Mouse (Mus musculus): ENCODE measurements around the gene Dmbt1. TPM values are rescaled to one million over a fixed set of nuclear protein-coding genes. Genes with fewer than 3 reads are reported as not detected.

Gene Dmbt1
- polyA plus RNA-seq, 1 experiment = not detected

- no peak overlapping the region for H3K4me3 ChIP-seq (ENCODE audit: low read depth, low read length)
- no peak overlapping the region for H3K27ac ChIP-seq (ENCODE audit: insufficient read depth, low read length)
- no peaks in the 10 kb centered on the region for H3K9me3 ChIP-seq (replicated peaks; ENCODE audit: control insufficient read depth, insufficient read depth, low read length, poor library complexity, severe bottlenecking)
- H3K36me3 ChIP-seq (ENCODE audit: control insufficient read depth, insufficient read depth, low read length, poor library complexity, severe bottlenecking) = no peaks in the 10 kb centered on the region
- no peaks in the 10 kb centered on the region for H3K4me1 ChIP-seq (ENCODE audit: control insufficient read depth, insufficient read depth, low read length)
- no peak overlapping the region for H3K9ac ChIP-seq (ENCODE audit: low read depth, poor library complexity, severe bottlenecking)
- no peak for TF ChIP-seq CTCF (IDR thresholded peaks at IDR 0.05; ENCODE audit: low read depth, low read length)
- no peak for TF ChIP-seq EP300 (IDR thresholded peaks at IDR 0.05; ENCODE audit: insufficient read depth, low read depth, low read length)
- no peak for TF ChIP-seq POLR2A (IDR thresholded peaks at IDR 0.05; ENCODE audit: insufficient read depth, low read length)
- no peaks in the 10 kb centered on the region for H3K27me3 ChIP-seq (ENCODE audit: control insufficient read depth, insufficient read depth, low read length, poor library complexity, severe bottlenecking)
Measured at GRCm38 (mm10) chr7:131130021-131130420, 98.2 kb downstream of the Dmbt1 start.

- Histone ChIP-seq H3K27me3 (ENCODE audit: control insufficient read depth, insufficient read depth, low read length, poor library complexity, severe bottlenecking) (no peaks in the 10 kb centered on the region), H3K9ac (ENCODE audit: low read depth, poor library complexity, severe bottlenecking) (no peak overlapping the region), H3K36me3 (ENCODE audit: control insufficient read depth, insufficient read depth, low read length, poor library complexity, severe bottlenecking) (no peaks in the 10 kb centered on the region), H3K4me3 (ENCODE audit: low read depth, low read length) (no peak overlapping the region), H3K9me3 (replicated peaks; ENCODE audit: control insufficient read depth, insufficient read depth, low read length, poor library complexity, severe bottlenecking) (no peaks in the 10 kb centered on the region), H3K27ac (ENCODE audit: insufficient read depth, low read length) (no peak overlapping the region), H3K4me1 (ENCODE audit: control insufficient read depth, insufficient read depth, low read length) (no peaks in the 10 kb centered on the region)
- no peak for TF ChIP-seq POLR2A (IDR thresholded peaks at IDR 0.05; ENCODE audit: insufficient read depth, low read length)
- no peak for TF ChIP-seq EP300 (IDR thresholded peaks at IDR 0.05; ENCODE audit: insufficient read depth, low read depth, low read length)
- TF ChIP-seq CTCF (IDR thresholded peaks at IDR 0.05; ENCODE audit: low read depth, low read length) = no peak
Measured at GRCm38 (mm10) chr7:131133181-131133580, 101.3 kb downstream of the Dmbt1 start.

- Histone ChIP-seq H3K36me3 (ENCODE audit: control insufficient read depth, insufficient read depth, low read length, poor library complexity, severe bottlenecking) (no peaks in the 10 kb centered on the region), H3K27ac (ENCODE audit: insufficient read depth, low read length) (no peak within 1 kb of the TSS), H3K4me1 (ENCODE audit: control insufficient read depth, insufficient read depth, low read length) (no peaks in the 10 kb centered on the region), H3K4me3 (ENCODE audit: low read depth, low read length) (no peak within 1 kb of the TSS), H3K9me3 (replicated peaks; ENCODE audit: control insufficient read depth, insufficient read depth, low read length, poor library complexity, severe bottlenecking) (no peaks in the 10 kb centered on the region), H3K27me3 (ENCODE audit: control insufficient read depth, insufficient read depth, low read length, poor library complexity, severe bottlenecking) (no peaks in the 10 kb centered on the region), H3K9ac (ENCODE audit: low read depth, poor library complexity, severe bottlenecking) (no peak within 1 kb of the TSS)
- TF ChIP-seq EP300 (IDR thresholded peaks at IDR 0.05; ENCODE audit: insufficient read depth, low read depth, low read length) = no peak
- TF ChIP-seq CTCF (IDR thresholded peaks at IDR 0.05; ENCODE audit: low read depth, low read length) = no peak
- TF ChIP-seq POLR2A (IDR thresholded peaks at IDR 0.05; ENCODE audit: insufficient read depth, low read length) = no peak
Measured at GRCm38 (mm10) chr7:131146214-131146613, 114.4 kb downstream of the Dmbt1 start, which contains the start of gene 4933402N03Rik. Gene 4933402N03Rik (minus strand): TSS chr7:131146314.

- Histone ChIP-seq H3K4me3 (ENCODE audit: low read depth, low read length) (no peak overlapping the region), H3K9me3 (replicated peaks; ENCODE audit: control insufficient read depth, insufficient read depth, low read length, poor library complexity, severe bottlenecking) (no peaks in the 10 kb centered on the region), H3K27ac (ENCODE audit: insufficient read depth, low read length) (no peak overlapping the region), H3K4me1 (ENCODE audit: control insufficient read depth, insufficient read depth, low read length) (no peaks in the 10 kb centered on the region), H3K27me3 (ENCODE audit: control insufficient read depth, insufficient read depth, low read length, poor library complexity, severe bottlenecking) (no peaks in the 10 kb centered on the region), H3K9ac (ENCODE audit: low read depth, poor library complexity, severe bottlenecking) (no peak overlapping the region), H3K36me3 (ENCODE audit: control insufficient read depth, insufficient read depth, low read length, poor library complexity, severe bottlenecking) (no peaks in the 10 kb centered on the region)
- no peak for TF ChIP-seq POLR2A (IDR thresholded peaks at IDR 0.05; ENCODE audit: insufficient read depth, low read length)
- no peak for TF ChIP-seq EP300 (IDR thresholded peaks at IDR 0.05; ENCODE audit: insufficient read depth, low read depth, low read length)
- no peak for TF ChIP-seq CTCF (IDR thresholded peaks at IDR 0.05; ENCODE audit: low read depth, low read length)
Measured at GRCm38 (mm10) chr7:131150179-131150578, 118.3 kb downstream of the Dmbt1 start.

GRCm38 (mm10) chr7:131153044-131153443 is 121.2 kb downstream of the Dmbt1 start:
- no peaks in the 10 kb centered on the region for H3K27me3 ChIP-seq (ENCODE audit: control insufficient read depth, insufficient read depth, low read length, poor library complexity, severe bottlenecking)
- H3K27ac ChIP-seq (ENCODE audit: insufficient read depth, low read length) = no peak overlapping the region
- H3K4me3 ChIP-seq (ENCODE audit: low read depth, low read length) = no peak overlapping the region
- TF ChIP-seq EP300 (IDR thresholded peaks at IDR 0.05; ENCODE audit: insufficient read depth, low read depth, low read length) = no peak
- TF ChIP-seq POLR2A (IDR thresholded peaks at IDR 0.05; ENCODE audit: insufficient read depth, low read length) = no peak
- TF ChIP-seq CTCF (IDR thresholded peaks at IDR 0.05; ENCODE audit: low read depth, low read length) = no peak
- H3K9me3 ChIP-seq (replicated peaks; ENCODE audit: control insufficient read depth, insufficient read depth, low read length, poor library complexity, severe bottlenecking) = no peaks in the 10 kb centered on the region
- H3K4me1 ChIP-seq (ENCODE audit: control insufficient read depth, insufficient read depth, low read length) = no peaks in the 10 kb centered on the region
- no peaks in the 10 kb centered on the region for H3K36me3 ChIP-seq (ENCODE audit: control insufficient read depth, insufficient read depth, low read length, poor library complexity, severe bottlenecking)
- H3K9ac ChIP-seq (ENCODE audit: low read depth, poor library complexity, severe bottlenecking) = no peak overlapping the region

- TF ChIP-seq POLR2A (IDR thresholded peaks at IDR 0.05; ENCODE audit: insufficient read depth, low read length) = no peak
- TF ChIP-seq CTCF (IDR thresholded peaks at IDR 0.05; ENCODE audit: low read depth, low read length) = no peak
- TF ChIP-seq EP300 (IDR thresholded peaks at IDR 0.05; ENCODE audit: insufficient read depth, low read depth, low read length) = no peak
- Histone ChIP-seq H3K27ac (ENCODE audit: insufficient read depth, low read length) (no peak overlapping the region), H3K4me3 (ENCODE audit: low read depth, low read length) (no peak overlapping the region), H3K4me1 (ENCODE audit: control insufficient read depth, insufficient read depth, low read length) (no peaks in the 10 kb centered on the region), H3K9me3 (replicated peaks; ENCODE audit: control insufficient read depth, insufficient read depth, low read length, poor library complexity, severe bottlenecking) (no peaks in the 10 kb centered on the region), H3K36me3 (ENCODE audit: control insufficient read depth, insufficient read depth, low read length, poor library complexity, severe bottlenecking) (no peaks in the 10 kb centered on the region), H3K27me3 (ENCODE audit: control insufficient read depth, insufficient read depth, low read length, poor library complexity, severe bottlenecking) (no peaks in the 10 kb centered on the region), H3K9ac (ENCODE audit: low read depth, poor library complexity, severe bottlenecking) (no peak overlapping the region)
Measured at GRCm38 (mm10) chr7:131162251-131162650, 130.4 kb downstream of the Dmbt1 start.
